ENCODE assay signal across 11 mouse cellular contexts in genomic region chr11:22965503-22965902, GRCm38 (mm10). TPM values are rescaled to one million over a fixed set of nuclear protein-coding genes. Genes with fewer than 3 reads are reported as not detected.
DNase-seq lines count a peak whose midpoint lies in the region; ATAC-seq and TF ChIP-seq lines count a peak whose summit lies in the region.
"Had no signal": no experiment of that assay in that cellular context is flagged by ENCODE, and none has a peak within 500 bp of the region (broad histone marks: within the 10 kb centered on the region; RNA-seq: fewer than 3 reads in every experiment).

No protein-coding gene starts in this region.

- H3K4me1 ChIP-seq in kidney, adult 2 months (ENCODE audit: control insufficient read depth, insufficient read depth, low read length), result no peaks in the 10 kb centered on the region
- no peaks in the 10 kb centered on the region for H3K4me1 ChIP-seq in kidney, embryonic 15.5 days
- no peaks in the 10 kb centered on the region for H3K4me1 ChIP-seq in forebrain, embryonic 13.5 days
- H3K4me1 ChIP-seq: lung, embryonic 15.5 days; stomach, embryonic 15.5 days had no signal

- no peak overlapping the region for H3K4me3 ChIP-seq in kidney, adult 2 months (ENCODE audit: insufficient read depth, low read depth, low read length)
- H3K4me3 ChIP-seq in kidney, embryonic 15.5 days (replicated peaks), result no peak overlapping the region
- no peak overlapping the region for H3K4me3 ChIP-seq in forebrain, embryonic 13.5 days
- H3K4me3 ChIP-seq: lung, embryonic 15.5 days; stomach, embryonic 15.5 days had no signal

- no peak; the same call in 1 of the 2 replicates for ATAC-seq in kidney, embryonic 15.5 days (replicated peaks; ENCODE audit: low FRiP score)
- ATAC-seq in forebrain, embryonic 13.5 days, result no peak

- no peaks in the 10 kb centered on the region for H3K36me3 ChIP-seq in kidney, adult 2 months (ENCODE audit: control insufficient read depth, insufficient read depth, low read length)
- H3K36me3 ChIP-seq in kidney, embryonic 15.5 days, result peaks cover 16% of the 10 kb centered on the region
- H3K36me3 ChIP-seq in forebrain, embryonic 13.5 days (ENCODE audit: poor library complexity, severe bottlenecking), result peaks cover 7% of the 10 kb centered on the region

- TF ChIP-seq POLR2A in kidney, adult 2 months (IDR thresholded peaks at IDR 0.05; ENCODE audit: low read depth, low read length), result no peak

- WGBS in kidney, adult 2 months, result 74% methylated on average over 4 of the region's 4 CpGs
- 67% methylated on average over 4 of the region's 4 CpGs for WGBS in kidney, embryonic 15.5 days
- 82% methylated on average over 4 of the region's 4 CpGs for WGBS in forebrain, embryonic 13.5 days

- H3K27me3 ChIP-seq in kidney, adult 2 months (replicated peaks; ENCODE audit: control insufficient read depth, insufficient read depth, low read length), result no peaks in the 10 kb centered on the region; the same call in 1 of the 2 replicates
- no peaks in the 10 kb centered on the region for H3K27me3 ChIP-seq in kidney, embryonic 15.5 days
- H3K27me3 ChIP-seq in forebrain, embryonic 13.5 days, result no peaks in the 10 kb centered on the region
- H3K27me3 ChIP-seq: lung, embryonic 15.5 days; stomach, embryonic 15.5 days had no signal

- TF ChIP-seq CTCF in kidney, adult 2 months (conservative IDR thresholded peaks at IDR 0.05; ENCODE audit: insufficient read depth, insufficient read length, low read depth, low read length), result 0 out of 2 replicates have a peak, but pooled peaks have one; percentile 7

- peaks cover 14% of the 10 kb centered on the region; the same call in 1 of the 2 replicates for H3K9me3 ChIP-seq in kidney, embryonic 15.5 days (replicated peaks)
- peaks cover 14% of the 10 kb centered on the region for H3K9me3 ChIP-seq in forebrain, embryonic 13.5 days (replicated peaks)
- H3K9me3 ChIP-seq: lung, embryonic 15.5 days; stomach, embryonic 15.5 days had no signal

- DNase-seq in kidney, adult 2 months, result no peak
- DNase-seq in thymus, postnatal 0 days (ENCODE audit: low spot score), result peak; percentile 13
- DNase-seq in thymus, adult 18-20 months, result no peak
- peak; percentile 66 for DNase-seq in adrenal gland, adult 8-10 months
- DNase-seq in ovary, adult 18-20 months (ENCODE audit: low spot score), result no peak
- DNase-seq in ovary, postnatal 14 days (ENCODE audit: low spot score), result no peak
- DNase-seq: heart, postnatal 10 days had no signal

- H3K27ac ChIP-seq in kidney, adult 2 months (ENCODE audit: insufficient read depth, low read depth, low read length), result no peak overlapping the region
- no peak overlapping the region for H3K27ac ChIP-seq in kidney, embryonic 15.5 days
- no peak overlapping the region for H3K27ac ChIP-seq in forebrain, embryonic 13.5 days
- H3K27ac ChIP-seq: lung, embryonic 15.5 days; stomach, embryonic 15.5 days had no signal

- H3K9ac ChIP-seq in kidney, embryonic 15.5 days, result no peak overlapping the region
- H3K9ac ChIP-seq in forebrain, embryonic 13.5 days, result no peak overlapping the region
- H3K9ac ChIP-seq: lung, embryonic 15.5 days; stomach, embryonic 15.5 days had no signal

- no peak overlapping the region for H3K4me2 ChIP-seq in kidney, embryonic 15.5 days
- H3K4me2 ChIP-seq in forebrain, embryonic 13.5 days, result no peak overlapping the region
- H3K4me2 ChIP-seq: lung, embryonic 15.5 days; stomach, embryonic 15.5 days had no signal

RNA-seq across cellular contexts. Expression of gene Zrsr1, which starts 6.3 kb away (rescaled TPM):
- 5.9 and 6.1 TPM in 2 replicates for polyA plus RNA-seq in kidney, adult 2 months (2012; rRNA removed)
- 3.0 and 3.8 TPM in 2 replicates for polyA plus RNA-seq in kidney, embryonic 15.5 days (2015; fragmentation: Nextera tagmentation; extraction: Ambion mirVana)
- 3.1 and 3.7 TPM in 2 replicates for polyA plus RNA-seq in thymus, postnatal 0 days (2015; fragmentation: Nextera tagmentation; extraction: Ambion mirVana)
- total RNA-seq in adrenal gland, adult 8-10 months (2022), result 10 to 100 TPM; 36.9 to 43.0 (median 39.3) TPM
- 5.3 TPM in 2 replicates for polyA plus RNA-seq in forebrain, embryonic 13.5 days (2015; fragmentation: Nextera tagmentation; extraction: Ambion mirVana)

RNA-seq across cellular contexts. Expression of gene Gm28048, which starts 16.4 kb away (rescaled TPM):
- 1.4 and 1.7 TPM in 2 replicates for polyA plus RNA-seq in kidney, adult 2 months (2012; rRNA removed)
- polyA plus RNA-seq in kidney, embryonic 15.5 days (2015; fragmentation: Nextera tagmentation; extraction: Ambion mirVana), result 19.3 and 21.6 TPM in 2 replicates
- 41.2 and 44.0 TPM in 2 replicates for polyA plus RNA-seq in thymus, postnatal 0 days (2015; fragmentation: Nextera tagmentation; extraction: Ambion mirVana)
- 10 to 100 TPM; 44.3 to 72.0 (median 46.8) TPM for total RNA-seq in adrenal gland, adult 8-10 months (2022)
- 3.1 and 3.4 TPM in 2 replicates for polyA plus RNA-seq in forebrain, embryonic 13.5 days (2015; fragmentation: Nextera tagmentation; extraction: Ambion mirVana)

RNA-seq across cellular contexts. Expression of gene Commd1, which starts 16.7 kb away (rescaled TPM):
- polyA plus RNA-seq in kidney, adult 2 months (2012; rRNA removed), result 23.5 and 35.7 TPM in 2 replicates
- polyA plus RNA-seq in kidney, embryonic 15.5 days (2015; fragmentation: Nextera tagmentation; extraction: Ambion mirVana), result 382 and 415 TPM in 2 replicates
- 265 and 303 TPM in 2 replicates for polyA plus RNA-seq in thymus, postnatal 0 days (2015; fragmentation: Nextera tagmentation; extraction: Ambion mirVana)
- total RNA-seq in adrenal gland, adult 8-10 months (2022), result 10 to 100 TPM; 84.5 to 100.0 (median 90.1) TPM
- polyA plus RNA-seq in forebrain, embryonic 13.5 days (2015; fragmentation: Nextera tagmentation; extraction: Ambion mirVana), result 303 and 328 TPM in 2 replicates

RNA-seq across cellular contexts. Expression of gene Cct4, which starts 24.8 kb away (rescaled TPM):
- 109 and 148 TPM in 2 replicates for polyA plus RNA-seq in kidney, adult 2 months (2012; rRNA removed)
- polyA plus RNA-seq in kidney, embryonic 15.5 days (2015; fragmentation: Nextera tagmentation; extraction: Ambion mirVana), result 295 and 296 TPM in 2 replicates
- 230 and 241 TPM in 2 replicates for polyA plus RNA-seq in thymus, postnatal 0 days (2015; fragmentation: Nextera tagmentation; extraction: Ambion mirVana)
- 100 to 1,000 TPM; 129 to 168 (median 144) TPM for total RNA-seq in adrenal gland, adult 8-10 months (2022)
- polyA plus RNA-seq in forebrain, embryonic 13.5 days (2015; fragmentation: Nextera tagmentation; extraction: Ambion mirVana), result 329 and 340 TPM in 2 replicates

RNA-seq across cellular contexts. Expression of gene Fam161a, which starts 41.8 kb away (rescaled TPM):
- polyA plus RNA-seq in kidney, adult 2 months (2012; rRNA removed), result 2.5 and 4.0 TPM in 2 replicates
- polyA plus RNA-seq in kidney, embryonic 15.5 days (2015; fragmentation: Nextera tagmentation; extraction: Ambion mirVana), result 2.4 and 2.8 TPM in 2 replicates
- 1.3 and 2.0 TPM in 2 replicates for polyA plus RNA-seq in thymus, postnatal 0 days (2015; fragmentation: Nextera tagmentation; extraction: Ambion mirVana)
- 10 to 100 TPM; 14.8 to 29.9 (median 22.3) TPM for total RNA-seq in adrenal gland, adult 8-10 months (2022)
- 3.0 and 3.3 TPM in 2 replicates for polyA plus RNA-seq in forebrain, embryonic 13.5 days (2015; fragmentation: Nextera tagmentation; extraction: Ambion mirVana)

Comparison
In these comparisons a context has a peak if more than half of its experiments do, and no peak if none do; other contexts are left out.
1. DNase-seq: peak in thymus, postnatal 0 days (single experiment) and adrenal gland, adult 8-10 months (single experiment); none in kidney, adult 2 months (single experiment), thymus, adult 18-20 months (0 of 2), ovary, adult 18-20 months (single experiment) and ovary, postnatal 14 days (single experiment).